Mouse (Mus musculus) neural tube, postnatal 0 days (tissue): ENCODE measurements around the gene Spam1. TPM values are rescaled to one million over a fixed set of nuclear protein-coding genes. Genes with fewer than 3 reads are reported as not detected.

Experiments used
- polyA plus RNA-seq: library from polyadenylated mRNA; unstranded; fragments of >200 nt; fragmentation: Nextera tagmentation; extraction: Ambion mirVana; gene quantifications from 2 replicates; pipeline ENCODE4 v1.2.1, GENCODE M21; 2015

Gene Spam1
- not detected in 2 replicates for polyA plus RNA-seq

GRCm38 (mm10) chr6:24790888-24791287 is at the start of gene Spam1:
Gene Spam1 (plus strand): TSS chr6:24791188.

GRCm38 (mm10) chr6:24748029-24748428 is 43.0 kb upstream of the Spam1 start, which contains the start of gene Hyal4:
Gene Hyal4 (plus strand): TSS chr6:24748329.

Other genes with a start within 250 kb of the Spam1 start
- not detected in 2 replicates for gene Lmod2, start 193.4 kb upstream of the Spam1 start, polyA plus RNA-seq
- gene Wasl, start 126.2 kb upstream of the Spam1 start, polyA plus RNA-seq, result 62.9 and 72.2 TPM in 2 replicates
- not detected in 2 replicates for gene Hyal6, start 57.9 kb upstream of the Spam1 start, polyA plus RNA-seq
- gene Hyal4, start 42.9 kb upstream of the Spam1 start, polyA plus RNA-seq, result not detected in 2 replicates
- gene Hyal5, start 66.8 kb downstream of the Spam1 start, polyA plus RNA-seq, result not detected in 2 replicates
- 9.6 and 10.2 TPM in 2 replicates for gene Tmem229a, start 165.1 kb downstream of the Spam1 start, polyA plus RNA-seq